Mouse (Mus musculus) thymus, postnatal 36 days (tissue): Measurements from ENCODE around the gene Gne.

ENCODE experiments used
- DNase-seq, 2 experiments: peaks; one replicate each; pipeline ENCODE4 v3.0.0; 2022; ENCODE audit warnings: mixed read lengths in 2 of 2

Gne gene

DNA sequence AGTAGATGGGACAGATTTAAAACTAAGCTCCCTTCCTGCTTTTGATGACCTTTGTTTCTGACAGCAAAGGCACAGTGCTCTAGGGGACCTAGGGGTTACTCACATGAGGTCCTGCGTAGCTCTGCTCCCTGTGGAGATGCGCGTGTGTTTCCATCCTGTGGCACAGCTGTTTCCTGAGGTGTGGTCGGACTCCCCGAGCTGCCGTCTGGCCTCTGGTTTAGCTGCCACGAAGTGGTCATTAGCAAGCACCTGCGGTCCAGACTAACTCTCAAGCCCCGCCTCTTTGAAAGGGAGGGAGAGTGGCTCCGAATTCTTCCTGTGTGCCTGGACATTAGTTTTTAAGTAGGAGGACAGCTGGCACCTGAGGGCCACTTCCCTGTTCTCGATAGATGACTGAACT is at the start of gene Gne:
Gne (minus strand) TSS at position 233 of the 400 bp plus-strand sequence.
- no peak for DNase-seq

- peak; percentile 38 to 64 for DNase-seq
Measured at GRCm38 (mm10) chr4:44126805-44127204, 42.8 kb upstream of the Gne start.

GRCm38 (mm10) chr4:44119410-44120201 is 35.6 kb upstream of the Gne start:
- no peak for DNase-seq

DNA sequence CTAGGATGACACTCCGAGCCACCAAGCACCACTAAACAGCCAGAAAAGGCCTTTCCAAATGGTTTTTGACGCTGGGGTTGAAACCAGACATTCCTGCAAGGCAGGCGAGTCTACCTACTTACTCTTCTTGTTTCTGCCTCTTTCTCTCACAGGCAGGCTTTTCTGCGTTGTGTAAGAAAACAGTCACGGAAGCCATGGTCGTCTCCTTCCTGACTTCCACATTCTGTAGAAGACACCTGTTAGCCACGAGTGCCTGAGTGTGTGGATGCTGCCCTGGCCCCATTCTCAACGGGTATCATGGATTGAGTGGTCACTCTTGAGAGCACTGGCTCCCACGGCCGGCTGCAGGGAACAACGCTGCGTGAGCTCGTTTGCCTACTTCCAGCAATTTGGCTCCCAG is 31.1 kb upstream of the Gne start:
- DNase-seq = no peak

GRCm38 (mm10) chr4:44113393-44114138 is 29.6 kb upstream of the Gne start:
- DNase-seq = peak; percentile 28 to 50

GRCm38 (mm10) chr4:44112741-44113140 is 28.8 kb upstream of the Gne start:
- DNase-seq = no peak

DNA sequence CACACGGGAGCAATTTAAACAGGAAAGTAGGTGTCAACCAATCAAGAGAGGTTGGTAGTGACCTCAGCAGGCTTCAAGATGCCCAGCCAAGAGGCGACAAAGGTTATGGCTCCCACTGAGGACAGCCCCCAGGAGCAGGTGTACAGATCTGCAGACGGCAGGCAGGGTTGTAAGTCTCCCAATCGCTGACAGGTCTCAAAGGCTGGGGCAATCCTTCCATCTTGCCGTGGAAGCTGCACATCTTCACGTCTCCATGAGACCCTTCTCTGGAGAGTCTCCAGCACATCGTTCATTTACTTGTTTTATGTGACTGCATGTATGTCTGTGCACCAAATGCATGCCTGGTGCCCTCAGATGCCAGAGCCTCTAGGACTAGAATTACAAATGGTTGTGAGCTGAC is 26.8 kb upstream of the Gne start:
- DNase-seq = no peak

DNA sequence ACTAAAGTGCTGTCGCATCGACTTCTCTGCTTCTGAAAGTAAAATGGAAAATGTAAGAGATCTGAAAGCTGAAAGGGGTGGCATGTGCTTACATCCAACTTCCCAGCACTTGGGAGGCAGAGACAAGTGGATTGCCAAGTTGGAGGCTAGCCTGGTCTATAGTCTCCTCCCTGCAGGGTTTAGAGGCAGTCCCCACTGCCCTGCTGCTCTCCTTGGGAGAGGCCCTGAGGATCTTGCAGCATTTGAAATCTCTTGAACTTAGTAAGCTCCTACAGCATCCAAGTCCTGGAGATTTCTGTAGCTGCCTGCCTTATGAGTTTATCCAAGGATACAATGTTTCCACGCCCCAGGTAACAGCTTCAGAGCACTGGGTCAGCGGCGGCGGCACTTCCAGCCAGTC is 24.3 kb upstream of the Gne start:
- DNase-seq = no peak

- no peak for DNase-seq
Measured at GRCm38 (mm10) chr4:44107339-44107738, 23.4 kb upstream of the Gne start.

DNA sequence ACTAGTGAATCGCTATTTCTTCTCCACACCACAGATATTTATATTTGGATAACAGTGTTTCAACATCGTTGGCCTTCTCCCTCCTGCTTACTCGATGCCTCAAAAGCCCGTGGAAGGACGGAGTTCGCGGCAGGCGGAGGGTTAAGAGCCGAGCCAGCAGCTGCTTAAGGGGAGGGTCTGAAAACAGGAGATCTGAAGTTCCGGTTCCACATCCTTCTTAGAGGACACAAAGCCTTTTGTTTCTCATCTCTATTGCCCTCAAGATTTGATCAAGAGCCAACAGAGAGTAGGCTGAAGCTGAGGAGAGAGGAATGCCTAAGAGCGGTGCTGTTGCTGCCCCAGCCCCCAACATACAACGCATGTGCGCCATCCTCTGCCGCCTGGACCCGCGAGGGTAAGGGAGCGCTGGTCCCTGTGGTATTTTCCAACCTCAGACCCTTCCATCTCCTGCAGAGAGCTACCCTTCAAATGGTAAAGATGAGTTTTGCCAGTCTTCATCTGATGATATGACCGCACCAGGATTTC is 22.4 kb upstream of the Gne start:
- DNase-seq = peak in 1 of 2 experiments; percentile 24

GRCm38 (mm10) chr4:44104195-44104917 is 20.4 kb upstream of the Gne start:
- DNase-seq = no peak

GRCm38 (mm10) chr4:44103620-44104019 is 19.6 kb upstream of the Gne start:
- DNase-seq = peak; percentile 53 to 75

GRCm38 (mm10) chr4:44097576-44098335 is 13.8 kb upstream of the Gne start:
- DNase-seq = no peak

DNA sequence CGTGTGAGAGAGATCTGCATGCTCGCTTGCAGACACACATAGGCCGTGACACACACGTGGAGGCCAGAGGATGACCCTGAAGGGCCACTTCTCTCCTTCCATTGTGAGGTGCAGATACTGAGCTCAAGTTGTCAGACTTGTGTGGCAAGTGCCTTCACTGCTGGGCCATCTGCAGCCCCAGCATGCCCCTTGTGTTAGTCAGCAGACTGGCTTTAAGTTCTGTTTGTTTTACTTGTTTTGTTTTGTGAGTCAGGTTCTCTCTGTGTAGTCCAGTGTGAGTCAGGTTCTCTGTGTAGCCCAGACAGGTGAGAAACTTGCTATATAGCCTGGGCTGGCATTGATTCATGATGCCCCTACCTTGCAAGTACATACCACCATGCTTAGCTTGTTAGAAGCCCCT is 10.5 kb upstream of the Gne start:
- no peak for DNase-seq

DNA sequence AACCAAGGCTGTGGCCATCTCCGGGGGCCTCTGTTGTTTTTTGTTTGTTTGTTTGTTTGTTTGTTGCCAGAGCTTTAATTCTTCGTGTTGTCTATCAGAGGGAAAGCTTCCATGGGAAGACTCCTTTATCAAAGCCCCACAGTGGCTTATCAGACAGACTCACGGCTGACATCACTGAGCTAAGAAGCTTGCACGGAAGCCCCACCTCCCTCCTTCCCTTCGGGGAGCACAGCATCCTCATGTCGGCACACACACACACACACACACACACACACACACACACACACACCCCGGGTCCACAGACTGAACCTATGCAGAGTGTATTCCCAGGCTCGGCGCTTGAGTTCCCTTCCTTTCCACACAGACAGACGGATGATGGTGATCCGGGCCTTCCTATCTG is 8.4 kb upstream of the Gne start:
- DNase-seq = no peak

DNA sequence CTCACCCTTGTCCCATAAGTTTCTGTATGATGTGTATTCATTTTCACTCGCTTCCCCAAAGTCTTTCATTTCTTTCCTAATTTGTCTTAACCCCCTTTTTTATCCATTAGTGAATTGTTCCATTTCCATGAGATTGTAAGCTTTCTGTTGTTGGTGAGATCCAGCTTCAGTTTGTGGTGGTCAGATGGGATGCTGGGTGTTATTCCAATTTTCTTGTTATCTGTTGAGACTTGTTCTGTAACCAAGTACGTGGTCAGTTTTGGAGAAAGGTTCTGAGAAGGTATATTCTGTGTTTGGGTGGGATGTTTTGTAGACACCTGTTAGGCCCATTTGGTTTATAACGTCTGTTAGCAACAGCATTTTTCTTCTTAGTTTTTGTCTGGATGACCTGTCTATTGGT is 1.6 kb upstream of the Gne start:
- no peak for DNase-seq

DNA sequence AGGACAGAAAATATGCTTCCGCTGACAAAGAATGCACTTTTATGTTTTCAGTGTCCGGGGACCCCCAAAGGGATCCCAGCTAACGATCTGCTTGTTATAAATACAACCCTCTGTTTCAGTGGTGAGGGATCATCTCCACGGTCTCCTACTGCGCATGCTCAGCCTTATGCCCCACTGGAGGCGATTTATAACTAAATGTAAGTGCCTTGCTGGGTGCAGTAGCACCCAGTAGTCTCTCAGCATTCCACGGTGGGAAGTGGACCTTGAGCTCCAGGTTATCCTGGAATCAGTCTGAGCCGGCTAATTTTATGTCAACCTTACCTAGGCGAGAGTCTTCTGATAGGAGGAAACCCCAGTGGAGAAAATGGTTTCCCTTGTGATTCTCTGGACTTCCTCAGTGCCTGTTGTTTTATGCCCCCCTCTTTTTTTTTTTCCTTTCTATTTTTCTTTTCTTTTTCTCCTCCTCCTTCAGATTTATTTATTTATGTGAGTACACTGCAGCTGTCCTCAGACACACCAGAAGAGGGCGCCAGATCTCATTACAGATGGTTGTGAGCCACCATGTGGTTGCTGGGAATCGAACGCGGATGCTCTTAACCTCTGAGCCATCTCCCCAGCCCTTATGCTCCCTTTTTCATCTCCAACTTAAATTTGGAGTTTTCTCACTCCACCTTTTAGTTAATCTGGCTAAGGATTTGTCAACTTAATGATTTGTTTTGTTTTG is 787 bp upstream of the Gne start:
- no peak for DNase-seq

- no peak for DNase-seq
Measured at GRCm38 (mm10) chr4:44078358-44078933, 5.5 kb downstream of the Gne start.

GRCm38 (mm10) chr4:44074422-44074821 is 9.6 kb downstream of the Gne start:
- no peak for DNase-seq

DNA sequence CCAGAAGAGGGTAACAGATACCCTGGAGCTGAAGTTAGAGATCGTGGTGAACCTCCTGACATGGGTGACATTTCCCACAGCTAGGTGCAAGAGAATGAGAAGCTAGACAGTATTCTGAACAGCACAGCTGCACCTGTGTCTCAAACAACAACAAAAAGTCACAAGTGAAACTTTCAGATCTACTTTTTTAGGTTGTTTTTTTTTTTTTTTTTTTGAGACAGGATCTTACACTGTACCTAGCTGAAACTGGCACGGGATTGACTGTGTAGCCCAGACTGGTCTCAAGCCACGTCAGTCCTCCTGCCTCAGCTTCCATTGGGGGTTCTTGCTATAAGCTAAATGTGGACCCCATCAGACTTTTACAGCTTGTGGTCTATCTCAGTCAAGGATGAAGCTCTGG is 10.2 kb downstream of the Gne start:
- DNase-seq = no peak

- DNase-seq = no peak
Measured at GRCm38 (mm10) chr4:44072873-44073441, 11.0 kb downstream of the Gne start.
